Mouse (Mus musculus): ENCODE results near the gene Gad2.

- TF ChIP-seq POLR2A (IDR thresholded peaks at IDR 0.05; ENCODE audit: borderline replicate concordance, extremely low read depth, low read depth, low read length), result no peak
- TF ChIP-seq CTCF (IDR thresholded peaks at IDR 0.05; ENCODE audit: insufficient read depth, low read length), result no peak
These were observed 118.4 kb downstream of the Gad2 start for GRCm38 (mm10) chr2:22740441-22740840.
